Mouse (Mus musculus): ENCODE results near the gene Olfr402. TPM values are rescaled to one million over a fixed set of nuclear protein-coding genes. Genes with fewer than 3 reads are reported as not detected.
"Not testable (repeated sequence)": the region's sequence is repeated elsewhere in the genome, so short reads cannot be mapped to it uniquely, and the experiment has no call there.

The Olfr402 gene
- polyA plus RNA-seq (2016; fragmentation: Nextera tagmentation; extraction: Ambion mirVana), result not detected in 2 replicates

GRCm38 (mm10) chr11:74153229-74153628, at the start of gene Olfr402:
Olfr402 (plus strand) TSS chr11:74153529.
- Histone ChIP-seq H3K27me3 (ENCODE audit: insufficient read depth, poor library complexity, severe bottlenecking) (no peaks in the 10 kb centered on the region), H3K9me3 (peaks cover 25% of the 10 kb centered on the region)
- 60% methylated on average over 3 of the region's 3 CpGs for WGBS

GRCm38 (mm10) chr11:74105066-74105465, 48.3 kb upstream of the Olfr402 start:
- Histone ChIP-seq H3K4me1 (no peaks in the 10 kb centered on the region), H3K4me3 (no peak overlapping the region), H3K27me3 (ENCODE audit: insufficient read depth, poor library complexity, severe bottlenecking) (no peaks in the 10 kb centered on the region), H3K27ac (no peak overlapping the region), H3K36me3 (no peaks in the 10 kb centered on the region), H3K9me3 (peaks cover 14% of the 10 kb centered on the region; the same call in 1 of the 2 replicates)
- 29% methylated on average over 5 of the region's 5 CpGs for WGBS
- DNase-seq (ENCODE audit: low spot score), result no peak

More at GRCm38 (mm10) chr11:74153229-74153628, at the start of gene Olfr402:
- no peaks in the 10 kb centered on the region for H3K4me1 ChIP-seq
- DNase-seq (ENCODE audit: low spot score), result no peak
- no peak within 1 kb of the TSS for H3K4me3 ChIP-seq
- no peaks in the 10 kb centered on the region for H3K36me3 ChIP-seq
- H3K27ac ChIP-seq, result no peak within 1 kb of the TSS

- peaks cover 24% of the 10 kb centered on the region; the same call in 1 of the 2 replicates for H3K9me3 ChIP-seq
- no peak within 1 kb of the TSS for H3K4me3 ChIP-seq
- H3K27ac ChIP-seq, result no peak within 1 kb of the TSS
- DNase-seq (ENCODE audit: low spot score), result no peak
- no peaks in the 10 kb centered on the region for H3K4me1 ChIP-seq
- no peaks in the 10 kb centered on the region for H3K36me3 ChIP-seq
- H3K27me3 ChIP-seq (ENCODE audit: insufficient read depth, poor library complexity, severe bottlenecking), result no peaks in the 10 kb centered on the region
Measured at GRCm38 (mm10) chr11:74113412-74113811, 39.9 kb upstream of the Olfr402 start, which contains the start of gene Olfr401. Olfr401 (plus strand) TSS chr11:74113712.

GRCm38 (mm10) chr11:74140001-74140400, 13.3 kb upstream of the Olfr402 start:
- peaks cover 38% of the 10 kb centered on the region for H3K9me3 ChIP-seq
- 31% methylated on average over 1 of the region's 1 CpGs for WGBS
- H3K4me3 ChIP-seq, result not testable (repeated sequence)

GRCm38 (mm10) chr11:74145866-74146265, 7.5 kb upstream of the Olfr402 start:
- no peak overlapping the region for H3K27ac ChIP-seq
- DNase-seq (ENCODE audit: low spot score), result no peak
- H3K36me3 ChIP-seq, result no peaks in the 10 kb centered on the region
- H3K27me3 ChIP-seq (ENCODE audit: insufficient read depth, poor library complexity, severe bottlenecking), result no peaks in the 10 kb centered on the region
- H3K9me3 ChIP-seq, result peaks cover 34% of the 10 kb centered on the region
- H3K4me1 ChIP-seq, result no peaks in the 10 kb centered on the region
- no peak overlapping the region for H3K4me3 ChIP-seq

More at GRCm38 (mm10) chr11:74140001-74140400, 13.3 kb upstream of the Olfr402 start:
- H3K27me3 ChIP-seq (ENCODE audit: insufficient read depth, poor library complexity, severe bottlenecking); DNase-seq (ENCODE audit: low spot score); H3K27ac ChIP-seq; H3K4me1 ChIP-seq; H3K36me3 ChIP-seq: not testable (repeated sequence)

- no peak for DNase-seq (ENCODE audit: low spot score)
- Histone ChIP-seq H3K9me3 (peaks cover 3% of the 10 kb centered on the region), H3K27me3 (ENCODE audit: insufficient read depth, poor library complexity, severe bottlenecking) (no peaks in the 10 kb centered on the region), H3K4me1 (no peaks in the 10 kb centered on the region), H3K27ac (no peak overlapping the region), H3K4me3 (no peak overlapping the region), H3K36me3 (no peaks in the 10 kb centered on the region)
Measured at GRCm38 (mm10) chr11:74168771-74169170, 15.4 kb downstream of the Olfr402 start.

- H3K27ac ChIP-seq, result no peak overlapping the region
- H3K4me1 ChIP-seq, result no peaks in the 10 kb centered on the region
- H3K9me3 ChIP-seq, result peaks cover 18% of the 10 kb centered on the region; the same call in 1 of the 2 replicates
- DNase-seq (ENCODE audit: low spot score), result no peak
- 82% methylated on average over 4 of the region's 4 CpGs for WGBS
- H3K27me3 ChIP-seq (ENCODE audit: insufficient read depth, poor library complexity, severe bottlenecking), result no peaks in the 10 kb centered on the region
- H3K4me3 ChIP-seq, result no peak overlapping the region
- no peaks in the 10 kb centered on the region for H3K36me3 ChIP-seq
Measured at GRCm38 (mm10) chr11:74183168-74183567, 29.8 kb downstream of the Olfr402 start.

GRCm38 (mm10) chr11:74183745-74184144, 30.4 kb downstream of the Olfr402 start:
- H3K36me3 ChIP-seq, result no peaks in the 10 kb centered on the region
- H3K9me3 ChIP-seq, result peaks cover 18% of the 10 kb centered on the region; the same call in 1 of the 2 replicates
- H3K4me3 ChIP-seq, result no peak overlapping the region
- H3K27me3 ChIP-seq (ENCODE audit: insufficient read depth, poor library complexity, severe bottlenecking), result no peaks in the 10 kb centered on the region
- H3K27ac ChIP-seq, result no peak overlapping the region
- no peak for DNase-seq (ENCODE audit: low spot score)
- no peaks in the 10 kb centered on the region for H3K4me1 ChIP-seq
- 70% methylated on average over 4 of the region's 4 CpGs for WGBS

GRCm38 (mm10) chr11:74185949-74186348, 32.6 kb downstream of the Olfr402 start, which contains the start of gene Olfr403:
Olfr403 (plus strand) TSS chr11:74186249.
- Histone ChIP-seq H3K9me3 (peaks cover 15% of the 10 kb centered on the region; the same call in 1 of the 2 replicates), H3K36me3 (no peaks in the 10 kb centered on the region), H3K4me1 (no peaks in the 10 kb centered on the region), H3K4me3 (no peak within 1 kb of the TSS), H3K27me3 (ENCODE audit: insufficient read depth, poor library complexity, severe bottlenecking) (no peaks in the 10 kb centered on the region), H3K27ac (no peak within 1 kb of the TSS)
- no peak for DNase-seq (ENCODE audit: low spot score)

Other genes with a start within 250 kb of the Olfr402 start
- not detected in 2 replicates for gene Olfr395, start 244.2 kb upstream of the Olfr402 start, polyA plus RNA-seq (2016; fragmentation: Nextera tagmentation; extraction: Ambion mirVana)
- gene Olfr23, start 216.9 kb upstream of the Olfr402 start, polyA plus RNA-seq (2016; fragmentation: Nextera tagmentation; extraction: Ambion mirVana), result not detected in 2 replicates
- gene Olfr397, start 192.7 kb upstream of the Olfr402 start, polyA plus RNA-seq (2016; fragmentation: Nextera tagmentation; extraction: Ambion mirVana), result not detected in 2 replicates
- gene Olfr398, start 163.1 kb upstream of the Olfr402 start, polyA plus RNA-seq (2016; fragmentation: Nextera tagmentation; extraction: Ambion mirVana), result not detected in 2 replicates
- gene Olfr139, start 97.0 kb upstream of the Olfr402 start, polyA plus RNA-seq (2016; fragmentation: Nextera tagmentation; extraction: Ambion mirVana), result not detected in 2 replicates
- gene Olfr399, start 96.9 kb upstream of the Olfr402 start, polyA plus RNA-seq (2016; fragmentation: Nextera tagmentation; extraction: Ambion mirVana), result not detected in 2 replicates
- gene Zfp616, start 83.6 kb upstream of the Olfr402 start, polyA plus RNA-seq (2016; fragmentation: Nextera tagmentation; extraction: Ambion mirVana), result not detected in 2 replicates
- not detected in 2 replicates for gene Olfr401, start 39.8 kb upstream of the Olfr402 start, polyA plus RNA-seq (2016; fragmentation: Nextera tagmentation; extraction: Ambion mirVana)
- gene Olfr403, start 32.7 kb downstream of the Olfr402 start, polyA plus RNA-seq (2016; fragmentation: Nextera tagmentation; extraction: Ambion mirVana), result not detected in 2 replicates
- gene Olfr43, start 57.9 kb downstream of the Olfr402 start, polyA plus RNA-seq (2016; fragmentation: Nextera tagmentation; extraction: Ambion mirVana), result not detected in 2 replicates
- gene Olfr406, start 106.3 kb downstream of the Olfr402 start, polyA plus RNA-seq (2016; fragmentation: Nextera tagmentation; extraction: Ambion mirVana), result not detected in 2 replicates
- not detected in 2 replicates for gene Olfr59, start 130.2 kb downstream of the Olfr402 start, polyA plus RNA-seq (2016; fragmentation: Nextera tagmentation; extraction: Ambion mirVana)
- not detected in 2 replicates for gene Olfr410, start 184.5 kb downstream of the Olfr402 start, polyA plus RNA-seq (2016; fragmentation: Nextera tagmentation; extraction: Ambion mirVana)
- gene Olfr411, start 199.1 kb downstream of the Olfr402 start, polyA plus RNA-seq (2016; fragmentation: Nextera tagmentation; extraction: Ambion mirVana), result not detected in 2 replicates
- gene Olfr412, start 208.5 kb downstream of the Olfr402 start, polyA plus RNA-seq (2016; fragmentation: Nextera tagmentation; extraction: Ambion mirVana), result not detected in 2 replicates

Measured in heart, embryonic 10.5 days (tissue).